Mouse (Mus musculus): ENCODE results near the gene 1810013L24Rik.

DNA sequence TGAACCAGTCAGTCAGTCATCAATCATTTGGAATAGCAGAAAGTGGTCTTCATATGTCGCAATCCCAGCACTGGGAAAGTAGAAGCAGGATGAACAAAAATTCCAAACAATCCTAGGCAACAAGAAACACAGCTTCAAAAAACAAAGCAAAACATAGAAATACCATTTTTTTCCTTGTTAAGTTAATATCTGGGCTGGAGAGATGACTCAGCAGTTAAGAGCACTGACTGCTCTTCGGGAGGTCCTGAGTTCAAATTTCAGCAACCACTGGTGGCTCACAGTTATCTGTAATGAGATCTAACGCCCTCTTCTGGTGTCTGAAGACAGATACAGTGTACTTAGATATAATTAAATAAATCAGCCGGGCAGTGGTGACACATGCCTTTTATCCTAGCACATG lies 7.3 kb upstream of the 1810013L24Rik start:
- TF ChIP-seq POLR2A (IDR thresholded peaks at IDR 0.05; ENCODE audit: insufficient read depth, low read depth, low read length) (no peak), CTCF (IDR thresholded peaks at IDR 0.05) (no peak)
